Mouse (Mus musculus): ENCODE measurements around the gene Wdr46. TPM values are rescaled to one million over a fixed set of nuclear protein-coding genes. Genes with fewer than 3 reads are reported as not detected.
"Not testable (repeated sequence)": the region's sequence is repeated elsewhere in the genome, so short reads cannot be mapped to it uniquely, and the experiment has no call there.

Gene Wdr46
- polyA plus RNA-seq, 1 experiment from 2014 or later: 8.8 TPM

DNA sequence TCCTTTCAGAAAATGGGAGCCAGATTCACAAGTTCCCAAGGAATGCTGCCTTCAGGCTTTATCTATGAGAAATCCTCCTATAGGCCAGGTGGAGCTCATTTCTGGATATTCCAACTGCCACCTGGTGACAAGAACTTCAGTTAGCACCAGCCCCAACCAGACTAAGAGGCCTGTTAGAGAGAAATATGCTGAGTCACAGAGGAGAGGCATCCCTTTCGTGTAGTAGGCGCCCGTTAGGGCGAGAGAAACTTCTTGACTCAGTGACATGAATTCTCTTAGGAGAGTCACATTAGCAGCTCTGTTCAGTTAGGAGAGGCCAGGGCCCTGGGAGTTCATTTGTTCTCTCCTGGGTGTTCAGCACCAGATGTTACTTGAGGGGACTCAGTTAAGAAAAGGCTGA lies 40.8 kb upstream of the Wdr46 start:
- ATAC-seq: no peak
- H3K4me2 ChIP-seq (replicated peaks; ENCODE audit: low read depth, low read length): no peak overlapping the region
- H3K4me3 ChIP-seq (ENCODE audit: low read depth, low read length): no peak overlapping the region
- TF ChIP-seq CTCF (IDR thresholded peaks at IDR 0.05) (no peak), EP300 (IDR thresholded peaks at IDR 0.05) (no peak)
- H3K9me3 ChIP-seq (ENCODE audit: low read length): no peaks in the 10 kb centered on the region
- DNase-seq (ENCODE audit: low spot score): no peak
- 56% methylated on average over 4 of the region's 4 CpGs for WGBS
- no peaks in the 10 kb centered on the region for H3K27me3 ChIP-seq (replicated peaks; ENCODE audit: insufficient read depth, low read length)
- no peaks in the 10 kb centered on the region for H3K36me3 ChIP-seq (ENCODE audit: insufficient read depth, low read length)
- H3K4me1 ChIP-seq (ENCODE audit: insufficient read depth, low read depth, low read length): no peaks in the 10 kb centered on the region
- no peak overlapping the region for H3K27ac ChIP-seq (ENCODE audit: low read length)
- H3K9ac ChIP-seq (replicated peaks; ENCODE audit: low read depth): no peak overlapping the region

GRCm38 (mm10) chr17:33900281-33900988 lies 40.0 kb upstream of the Wdr46 start:
- no peak overlapping the region for H3K27ac ChIP-seq (ENCODE audit: low read length)
- H3K4me2 ChIP-seq (replicated peaks; ENCODE audit: low read depth, low read length): no peak overlapping the region
- H3K27me3 ChIP-seq (replicated peaks; ENCODE audit: insufficient read depth, low read length): no peaks in the 10 kb centered on the region
- 52% methylated on average over 7 of the region's 7 CpGs for WGBS
- H3K4me3 ChIP-seq (ENCODE audit: low read depth, low read length): no peak overlapping the region
- ATAC-seq: no peak
- DNase-seq (ENCODE audit: low spot score): no peak
- no peaks in the 10 kb centered on the region for H3K36me3 ChIP-seq (ENCODE audit: insufficient read depth, low read length)
- no peaks in the 10 kb centered on the region for H3K4me1 ChIP-seq (ENCODE audit: insufficient read depth, low read depth, low read length)
- H3K9me3 ChIP-seq (ENCODE audit: low read length): no peaks in the 10 kb centered on the region
- TF ChIP-seq CTCF (IDR thresholded peaks at IDR 0.05) (no peak), EP300 (IDR thresholded peaks at IDR 0.05) (no peak)
- no peak overlapping the region for H3K9ac ChIP-seq (replicated peaks; ENCODE audit: low read depth)

DNA sequence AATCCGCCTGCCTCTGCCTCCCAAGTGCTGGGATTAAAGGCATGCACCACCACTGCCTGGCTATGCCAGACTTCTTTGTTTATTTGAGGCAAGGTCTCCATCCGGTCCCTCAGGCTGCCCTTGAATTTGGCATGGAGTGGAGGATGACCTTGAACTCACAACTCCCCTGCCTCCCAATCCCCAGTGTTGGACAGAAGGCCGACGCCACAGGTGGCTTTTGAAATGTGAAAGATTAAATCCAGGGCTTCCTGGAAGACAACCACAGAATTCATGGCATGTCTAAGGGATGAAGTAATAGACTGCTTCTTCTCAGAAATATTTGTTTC lies 39.5 kb upstream of the Wdr46 start:
- DNase-seq (ENCODE audit: low spot score) (no peak), ATAC-seq (no peak)
- Histone ChIP-seq H3K27ac (ENCODE audit: low read length) (no peak overlapping the region), H3K9me3 (ENCODE audit: low read length) (no peaks in the 10 kb centered on the region), H3K36me3 (ENCODE audit: insufficient read depth, low read length) (no peaks in the 10 kb centered on the region), H3K4me1 (ENCODE audit: insufficient read depth, low read depth, low read length) (no peaks in the 10 kb centered on the region), H3K4me3 (ENCODE audit: low read depth, low read length) (no peak overlapping the region), H3K9ac (replicated peaks; ENCODE audit: low read depth) (no peak overlapping the region), H3K4me2 (replicated peaks; ENCODE audit: low read depth, low read length) (no peak overlapping the region), H3K27me3 (replicated peaks; ENCODE audit: insufficient read depth, low read length) (no peaks in the 10 kb centered on the region)
- TF ChIP-seq CTCF (IDR thresholded peaks at IDR 0.05) (no peak), EP300 (IDR thresholded peaks at IDR 0.05) (no peak)
- 69% methylated on average over 4 of the region's 4 CpGs for WGBS

DNA sequence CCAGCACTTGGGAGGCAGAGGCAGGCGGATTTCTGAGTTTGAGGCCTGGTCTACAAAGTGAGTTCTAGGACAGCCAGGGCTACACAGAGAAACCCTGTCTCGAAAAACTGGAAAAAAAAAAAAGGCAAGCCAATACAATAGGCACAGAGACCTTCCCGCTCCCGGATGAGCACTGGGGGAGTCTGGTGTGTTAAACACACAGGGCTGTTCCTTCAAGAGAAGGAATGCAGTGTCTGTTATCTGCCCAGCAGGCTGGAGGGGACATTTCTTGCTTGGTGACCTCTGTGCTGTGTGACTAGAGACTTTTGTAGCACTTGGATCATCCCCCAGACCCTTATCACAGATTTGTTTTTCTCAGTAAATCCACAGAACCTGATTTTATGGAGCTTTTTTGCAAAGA lies 38.8 kb upstream of the Wdr46 start:
- WGBS: 69% methylated on average over 4 of the region's 4 CpGs
- H3K4me3 ChIP-seq (ENCODE audit: low read depth, low read length): no peak overlapping the region
- H3K27me3 ChIP-seq (replicated peaks; ENCODE audit: insufficient read depth, low read length): no peaks in the 10 kb centered on the region
- no peak for DNase-seq (ENCODE audit: low spot score)
- H3K4me2 ChIP-seq (replicated peaks; ENCODE audit: low read depth, low read length): no peak overlapping the region
- H3K9ac ChIP-seq (replicated peaks; ENCODE audit: low read depth): no peak overlapping the region
- no peak overlapping the region for H3K27ac ChIP-seq (ENCODE audit: low read length)
- H3K9me3 ChIP-seq (ENCODE audit: low read length): no peaks in the 10 kb centered on the region
- no peaks in the 10 kb centered on the region for H3K36me3 ChIP-seq (ENCODE audit: insufficient read depth, low read length)
- TF ChIP-seq CTCF (IDR thresholded peaks at IDR 0.05) (no peak), EP300 (IDR thresholded peaks at IDR 0.05) (no peak)
- no peaks in the 10 kb centered on the region for H3K4me1 ChIP-seq (ENCODE audit: insufficient read depth, low read depth, low read length)
- ATAC-seq: no peak

DNA sequence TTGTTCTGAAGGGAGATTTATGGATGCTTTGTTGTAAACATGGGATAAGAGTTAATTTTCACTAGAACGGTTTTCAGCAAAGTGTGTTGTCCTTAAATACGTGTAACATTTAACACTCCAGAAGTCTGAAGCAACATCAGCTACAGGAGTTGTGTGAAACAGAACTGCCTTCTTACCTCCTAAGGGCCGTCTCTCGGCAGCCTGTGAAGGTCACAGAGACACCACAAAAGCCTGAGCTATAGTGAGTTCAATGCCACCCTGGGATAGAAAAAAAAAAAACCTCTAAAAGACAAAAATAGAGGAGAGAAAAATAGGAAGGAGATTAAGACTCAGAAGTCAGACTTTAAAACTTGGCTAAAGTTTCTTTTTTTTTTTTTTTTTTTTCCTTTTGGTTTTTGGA lies 38.4 kb upstream of the Wdr46 start:
- DNase-seq (ENCODE audit: low spot score) (no peak), ATAC-seq (no peak)
- Histone ChIP-seq H3K4me1 (ENCODE audit: insufficient read depth, low read depth, low read length) (no peaks in the 10 kb centered on the region), H3K27me3 (replicated peaks; ENCODE audit: insufficient read depth, low read length) (no peaks in the 10 kb centered on the region), H3K9ac (replicated peaks; ENCODE audit: low read depth) (no peak overlapping the region), H3K4me3 (ENCODE audit: low read depth, low read length) (no peak overlapping the region), H3K9me3 (ENCODE audit: low read length) (no peaks in the 10 kb centered on the region), H3K4me2 (replicated peaks; ENCODE audit: low read depth, low read length) (no peak overlapping the region), H3K27ac (ENCODE audit: low read length) (no peak overlapping the region), H3K36me3 (ENCODE audit: insufficient read depth, low read length) (no peaks in the 10 kb centered on the region)
- 46% methylated on average over 4 of the region's 4 CpGs for WGBS
- no peak for TF ChIP-seq CTCF (IDR thresholded peaks at IDR 0.05)
- TF ChIP-seq EP300 (IDR thresholded peaks at IDR 0.05): no peak

DNA sequence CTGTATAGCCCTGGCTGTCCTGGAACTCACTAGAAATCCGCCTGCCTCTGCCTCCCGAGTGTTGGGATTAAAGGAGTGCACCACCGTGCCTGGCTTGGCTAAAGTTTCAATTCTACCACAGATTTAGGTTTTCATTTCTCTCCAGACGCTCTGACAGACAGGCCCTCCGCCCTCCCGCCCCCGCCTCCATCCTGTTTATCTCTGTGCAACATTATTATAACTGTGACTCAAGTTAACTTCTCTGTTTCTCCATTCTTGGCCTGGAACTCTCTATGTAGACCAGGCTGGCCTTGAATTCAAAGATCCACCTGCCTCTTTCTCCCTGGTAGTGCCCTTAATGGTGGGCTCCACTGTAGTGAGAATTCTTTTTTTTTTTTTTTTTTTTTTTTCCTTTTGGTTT lies 38.0 kb upstream of the Wdr46 start:
- TF ChIP-seq EP300 (IDR thresholded peaks at IDR 0.05) (no peak), CTCF (IDR thresholded peaks at IDR 0.05) (no peak)
- Histone ChIP-seq H3K4me2 (replicated peaks; ENCODE audit: low read depth, low read length) (no peak overlapping the region), H3K4me3 (ENCODE audit: low read depth, low read length) (no peak overlapping the region), H3K27ac (ENCODE audit: low read length) (no peak overlapping the region), H3K9me3 (ENCODE audit: low read length) (no peaks in the 10 kb centered on the region), H3K9ac (replicated peaks; ENCODE audit: low read depth) (no peak overlapping the region), H3K27me3 (replicated peaks; ENCODE audit: insufficient read depth, low read length) (no peaks in the 10 kb centered on the region), H3K36me3 (ENCODE audit: insufficient read depth, low read length) (no peaks in the 10 kb centered on the region), H3K4me1 (ENCODE audit: insufficient read depth, low read depth, low read length) (no peaks in the 10 kb centered on the region)
- WGBS: 57% methylated on average over 7 of the region's 7 CpGs
- ATAC-seq: no peak
- DNase-seq (ENCODE audit: low spot score): no peak

- 63% methylated on average over 6 of the region's 6 CpGs for WGBS
- not testable (repeated sequence) for DNase-seq (ENCODE audit: low spot score); H3K4me3 ChIP-seq (ENCODE audit: low read depth, low read length); H3K27me3 ChIP-seq (replicated peaks; ENCODE audit: insufficient read depth, low read length); H3K9ac ChIP-seq (replicated peaks; ENCODE audit: low read depth); H3K27ac ChIP-seq (ENCODE audit: low read length); ATAC-seq; H3K4me1 ChIP-seq (ENCODE audit: insufficient read depth, low read depth, low read length); H3K36me3 ChIP-seq (ENCODE audit: insufficient read depth, low read length); H3K4me2 ChIP-seq (replicated peaks; ENCODE audit: low read depth, low read length); H3K9me3 ChIP-seq (ENCODE audit: low read length)
These were observed 36.4 kb upstream of the Wdr46 start for GRCm38 (mm10) chr17:33903911-33904651.

DNA sequence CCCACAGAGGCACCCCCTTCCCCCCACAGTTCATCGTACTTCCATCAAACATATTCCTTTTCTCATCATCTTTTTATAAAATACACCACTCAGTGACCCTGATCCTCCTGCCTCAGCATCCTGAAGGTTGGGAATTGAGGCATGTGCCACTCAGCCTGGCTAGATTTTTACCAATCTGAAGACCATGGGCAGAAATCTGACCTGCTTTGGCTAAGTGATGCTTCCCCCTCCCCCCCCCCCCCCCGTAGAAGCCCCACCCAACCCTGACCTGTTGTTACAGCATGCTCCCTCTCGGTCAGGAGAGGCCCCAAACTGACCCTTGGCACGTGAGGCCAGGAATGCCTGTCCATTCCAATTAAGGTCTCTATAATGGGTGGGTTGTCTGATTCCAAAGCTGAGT lies 35.6 kb upstream of the Wdr46 start, which contains the start of gene Platr17:
Platr17 (plus strand) TSS at position 301 of the 400 bp plus-strand sequence.
- H3K4me2 ChIP-seq (replicated peaks; ENCODE audit: low read depth, low read length); H3K4me3 ChIP-seq (ENCODE audit: low read depth, low read length); H3K9ac ChIP-seq (replicated peaks; ENCODE audit: low read depth); DNase-seq (ENCODE audit: low spot score); H3K27me3 ChIP-seq (replicated peaks; ENCODE audit: insufficient read depth, low read length); H3K9me3 ChIP-seq (ENCODE audit: low read length); ATAC-seq; H3K27ac ChIP-seq (ENCODE audit: low read length); H3K36me3 ChIP-seq (ENCODE audit: insufficient read depth, low read length); H3K4me1 ChIP-seq (ENCODE audit: insufficient read depth, low read depth, low read length): not testable (repeated sequence)
- 58% methylated on average over 3 of the region's 4 CpGs for WGBS

All from lung, postnatal 0 days (tissue).